Mouse (Mus musculus) heart, embryonic 13.5 days (tissue): ENCODE data around the gene Spint2. TPM values are rescaled to one million over a fixed set of nuclear protein-coding genes. Genes with fewer than 3 reads are reported as not detected.

ENCODE experiments used
- ATAC-seq: fragments of 200-750 bp; cut with Nextera tagmentation; 2 replicates; pipeline ENCODE4 v1.8.0; 2017; ENCODE audit warnings: moderate TSS enrichment; ENCODE audit not compliant: insufficient number of reproducible peaks, low FRiP score, low TSS enrichment; ENCODE audit errors: extremely low read depth
- H3K27ac ChIP-seq: fragments of 300-500 bp; sonication (generic); replicated peaks from 2 replicates; pipeline ENCODE4 v1.5.1; 2015; ENCODE audit warnings: moderate library complexity, mild to moderate bottlenecking, inconsistent platforms
- H3K27me3 ChIP-seq: fragments of 300-500 bp; sonication (generic); replicated peaks from 2 replicates; pipeline ENCODE4 v1.6.1; 2015; ENCODE audit warnings: mild to moderate bottlenecking, inconsistent platforms
- H3K36me3 ChIP-seq: fragments of 300-500 bp; sonication (generic); 2 replicates; pipeline ENCODE4 v1.6.1; 2015; ENCODE audit warnings: mild to moderate bottlenecking, inconsistent platforms
- H3K4me1 ChIP-seq: fragments of 300-500 bp; sonication (generic); 2 replicates; pipeline ENCODE4 v1.6.1; 2015; ENCODE audit warnings: inconsistent platforms
- H3K4me2 ChIP-seq: fragments of 300-500 bp; sonication (generic); 2 replicates; pipeline ENCODE4 v1.6.1; 2015; ENCODE audit warnings: inconsistent platforms, mild to moderate bottlenecking, moderate library complexity
- H3K4me3 ChIP-seq: fragments of 300-500 bp; sonication (generic); 2 replicates; pipeline ENCODE4 v1.5.1; 2015; ENCODE audit warnings: moderate library complexity, mild to moderate bottlenecking, inconsistent platforms
- H3K9ac ChIP-seq: fragments of 300-500 bp; sonication (generic); 2 replicates; pipeline ENCODE4 v1.6.1; 2015; ENCODE audit warnings: inconsistent platforms, mild to moderate bottlenecking, moderate library complexity
- H3K9me3 ChIP-seq: fragments of 300-500 bp; sonication (generic); 2 replicates; pipeline ENCODE4 v1.6.1; 2016; ENCODE audit warnings: inconsistent platforms
- whole genome bisulfite sequencing: fragments of 180-500 bp; shearing (Covaris S2); methylation state at CpG from one replicate; pipeline ENCODE4 v1.1.7; 2015; ENCODE audit warnings: mixed read lengths; 5-methylcytosine and 5-hydroxymethylcytosine counted together
- polyA plus RNA-seq: library from polyadenylated mRNA; unstranded; fragments of >200 nt; fragmentation: Nextera tagmentation; extraction: Ambion mirVana; gene quantifications from 2 replicates; pipeline ENCODE4 v1.2.1, GENCODE M21; 2015

Gene Spint2
- polyA plus RNA-seq, 1 experiment from 2014 or later = 111 TPM

DNA sequence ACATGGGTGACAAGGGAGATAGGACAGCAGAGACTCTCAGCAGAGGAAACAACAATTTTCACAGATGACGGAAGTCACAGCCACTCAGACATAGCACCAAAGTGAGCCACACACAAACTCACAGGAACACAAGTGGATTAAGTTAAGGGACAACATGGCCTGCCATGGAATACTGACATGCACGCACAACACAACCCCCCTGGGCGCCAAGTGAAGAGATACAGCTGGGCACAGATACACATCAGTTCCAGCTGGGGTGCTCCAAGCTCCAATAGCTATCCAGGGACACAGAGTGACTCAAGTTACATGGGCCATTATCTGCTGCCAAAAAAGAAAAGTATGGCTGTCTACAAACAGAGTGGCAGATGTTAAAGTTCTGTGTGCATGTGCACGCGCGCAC, 8.1 kb upstream of the Spint2 start:
- H3K36me3 ChIP-seq = no peaks in the 10 kb centered on the region
- H3K27ac ChIP-seq = peak overlapping the region; percentile 52; the same call in 1 of the 2 replicates
- peaks cover 50% of the 10 kb centered on the region for H3K4me1 ChIP-seq
- peak overlapping the region; percentile 65 for H3K4me3 ChIP-seq
- H3K9me3 ChIP-seq = no peaks in the 10 kb centered on the region
- ATAC-seq = no peak
- peaks cover 67% of the 10 kb centered on the region for H3K27me3 ChIP-seq
- peak overlapping the region; percentile 90 for H3K4me2 ChIP-seq
- WGBS = 70% methylated on average over 6 of the region's 6 CpGs
- H3K9ac ChIP-seq = peak overlapping the region; percentile 79

DNA sequence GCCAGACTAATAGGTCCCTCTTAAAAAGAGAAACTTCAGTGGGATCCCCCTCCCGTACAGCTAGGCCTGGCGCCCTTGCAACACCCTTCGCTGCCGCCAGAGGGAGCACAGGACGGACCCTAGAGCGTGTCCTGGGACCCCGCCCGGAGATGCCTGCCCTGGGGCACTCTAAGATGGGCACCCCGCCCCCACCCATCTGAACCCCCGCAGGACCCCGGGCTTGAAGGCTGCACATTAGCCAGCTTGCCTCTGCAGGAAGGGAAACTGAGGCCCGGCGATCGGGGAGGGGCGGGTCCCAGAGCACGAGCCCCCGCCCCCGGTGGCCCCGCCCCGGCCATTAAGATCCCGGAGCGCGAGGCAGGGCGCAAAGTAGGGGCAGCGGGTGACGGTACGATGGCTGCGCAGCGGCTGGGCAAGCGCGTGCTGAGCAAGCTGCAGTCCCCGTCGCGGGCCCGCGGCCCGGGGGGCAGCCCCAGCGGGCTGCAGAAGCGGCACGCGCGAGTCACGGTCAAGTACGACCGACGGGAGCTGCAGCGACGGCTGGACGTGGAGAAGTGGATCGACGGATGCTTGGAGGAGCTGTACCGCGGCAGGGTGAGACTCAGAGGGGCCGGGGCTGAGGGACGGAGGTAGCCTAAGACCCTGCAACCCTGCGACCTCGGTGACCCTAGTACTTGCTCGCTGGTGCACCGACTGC, 7.4 kb upstream of the Spint2 start, which contains the start of gene Ppp1r14a:
TSS of gene Ppp1r14a (plus strand) at position 367 of the 697 bp plus-strand sequence.
- Histone ChIP-seq H3K4me1 (peaks cover 50% of the 10 kb centered on the region), H3K27me3 (peaks cover 69% of the 10 kb centered on the region), H3K4me2 (peak within 1 kb of the TSS; percentile 90), H3K27ac (peak within 1 kb of the TSS; percentile 52), H3K4me3 (peak within 1 kb of the TSS; percentile 65), H3K9ac (peak within 1 kb of the TSS; percentile 79), H3K9me3 (no peaks in the 10 kb centered on the region), H3K36me3 (no peaks in the 10 kb centered on the region)
- under 1% methylated on average over 59 of the region's 59 CpGs for WGBS
- ATAC-seq = no peak; the same call in 1 of the 2 replicates

DNA sequence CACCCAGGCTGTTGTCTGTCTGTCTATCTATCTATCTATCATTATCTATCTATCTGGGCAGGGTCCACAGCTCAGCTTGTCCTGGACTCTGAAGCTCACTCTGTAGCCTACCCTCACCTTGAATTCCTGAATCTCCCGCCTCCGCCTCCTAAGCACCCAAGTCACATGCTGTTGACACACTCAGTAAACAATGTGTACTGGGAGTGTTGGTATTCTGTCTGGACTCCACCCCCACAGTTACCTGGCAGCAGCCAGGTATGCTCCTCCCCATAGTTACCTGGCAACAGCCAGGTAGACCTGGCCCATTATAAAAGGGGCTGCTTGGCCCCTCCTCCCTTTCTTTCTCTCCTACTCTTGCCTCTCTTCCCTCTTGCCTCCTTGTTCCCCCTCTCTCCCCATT, 6.4 kb upstream of the Spint2 start:
- Histone ChIP-seq H3K4me1 (peaks cover 45% of the 10 kb centered on the region), H3K36me3 (no peaks in the 10 kb centered on the region), H3K4me2 (no peak overlapping the region), H3K4me3 (no peak overlapping the region), H3K9ac (no peak overlapping the region), H3K27ac (no peak overlapping the region), H3K9me3 (no peaks in the 10 kb centered on the region), H3K27me3 (peaks cover 69% of the 10 kb centered on the region)
- WGBS = 82% methylated on average over 2 of the region's 2 CpGs
- no peak for ATAC-seq

DNA sequence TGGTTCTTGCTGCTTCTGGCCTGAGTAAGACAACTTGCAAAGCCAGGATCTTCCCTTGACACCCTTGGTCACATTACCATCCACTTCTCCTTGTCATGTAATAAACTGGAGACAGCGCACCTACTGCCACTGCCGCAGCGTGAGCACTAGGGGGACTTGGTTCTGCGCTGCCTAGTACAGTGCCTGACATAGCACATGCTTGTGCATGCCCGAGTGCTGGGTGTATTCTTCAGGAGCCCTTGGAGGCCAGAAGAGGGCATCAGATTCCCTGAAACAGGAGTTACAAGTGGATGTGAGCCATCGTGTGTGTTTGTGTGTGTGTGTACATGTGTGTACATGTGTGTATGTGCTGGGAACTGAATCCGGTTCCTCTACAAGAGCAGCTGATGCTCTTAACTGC, 5.8 kb upstream of the Spint2 start:
- H3K27me3 ChIP-seq = peaks cover 73% of the 10 kb centered on the region
- 79% methylated on average over 7 of the region's 7 CpGs for WGBS
- H3K36me3 ChIP-seq = no peaks in the 10 kb centered on the region

DNA sequence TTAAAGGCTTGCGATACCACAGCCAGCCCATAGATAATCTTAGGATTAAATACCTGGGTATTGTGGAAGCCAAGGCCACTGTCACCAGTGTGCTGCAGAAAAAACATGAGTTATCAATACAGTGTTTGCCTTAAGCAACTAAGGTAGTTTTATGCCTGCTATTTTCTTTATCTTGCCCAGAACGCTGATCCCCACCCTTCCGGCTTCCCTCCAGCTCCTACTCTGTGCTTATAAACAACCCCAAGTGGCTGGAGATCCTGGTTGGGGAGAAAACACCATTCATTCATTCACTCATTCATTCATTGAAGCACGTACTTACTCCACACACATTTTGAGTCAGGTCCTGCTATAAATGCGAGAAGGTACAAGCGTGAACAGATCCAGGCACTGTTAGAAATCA, 2.8 kb upstream of the Spint2 start:
- Histone ChIP-seq H3K4me1 (peaks cover 38% of the 10 kb centered on the region), H3K9me3 (no peaks in the 10 kb centered on the region), H3K27ac (no peak overlapping the region), H3K4me2 (no peak overlapping the region), H3K4me3 (no peak overlapping the region), H3K9ac (no peak overlapping the region), H3K36me3 (no peaks in the 10 kb centered on the region), H3K27me3 (peaks cover 75% of the 10 kb centered on the region)
- ATAC-seq = no peak
- 79% methylated on average over 6 of the region's 6 CpGs for WGBS

More for the DNA sequence above, 5.8 kb upstream of the Spint2 start:
- no peak overlapping the region for H3K9ac ChIP-seq
- no peak overlapping the region for H3K4me3 ChIP-seq
- H3K4me2 ChIP-seq = no peak overlapping the region
- no peaks in the 10 kb centered on the region for H3K9me3 ChIP-seq
- no peak overlapping the region for H3K27ac ChIP-seq
- no peak for ATAC-seq
- H3K4me1 ChIP-seq = peaks cover 39% of the 10 kb centered on the region

DNA sequence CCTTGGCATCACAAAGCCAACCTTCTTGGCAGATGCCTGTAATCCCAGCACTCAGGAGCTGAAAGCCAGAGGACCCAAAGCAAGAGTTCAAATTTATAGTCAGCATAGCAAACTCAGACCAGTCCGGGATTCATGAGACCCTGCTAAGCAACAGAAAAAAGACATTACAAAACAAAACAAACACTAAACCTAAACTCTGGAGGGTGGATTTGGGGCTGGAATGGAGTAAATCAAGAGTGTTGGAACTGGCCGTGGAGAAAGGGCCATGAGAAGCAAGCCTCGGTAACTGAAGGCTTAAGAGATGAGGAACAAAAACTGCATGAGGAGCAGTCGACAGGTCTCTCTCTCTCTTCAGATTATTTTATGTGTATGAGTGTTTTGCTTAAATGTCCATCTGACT, 2.2 kb upstream of the Spint2 start:
- Histone ChIP-seq H3K4me3 (no peak overlapping the region), H3K9me3 (no peaks in the 10 kb centered on the region), H3K27me3 (peaks cover 71% of the 10 kb centered on the region), H3K36me3 (no peaks in the 10 kb centered on the region), H3K4me2 (no peak overlapping the region), H3K27ac (no peak overlapping the region), H3K4me1 (peaks cover 35% of the 10 kb centered on the region), H3K9ac (no peak overlapping the region)
- WGBS = 74% methylated on average over 4 of the region's 4 CpGs
- no peak for ATAC-seq

DNA sequence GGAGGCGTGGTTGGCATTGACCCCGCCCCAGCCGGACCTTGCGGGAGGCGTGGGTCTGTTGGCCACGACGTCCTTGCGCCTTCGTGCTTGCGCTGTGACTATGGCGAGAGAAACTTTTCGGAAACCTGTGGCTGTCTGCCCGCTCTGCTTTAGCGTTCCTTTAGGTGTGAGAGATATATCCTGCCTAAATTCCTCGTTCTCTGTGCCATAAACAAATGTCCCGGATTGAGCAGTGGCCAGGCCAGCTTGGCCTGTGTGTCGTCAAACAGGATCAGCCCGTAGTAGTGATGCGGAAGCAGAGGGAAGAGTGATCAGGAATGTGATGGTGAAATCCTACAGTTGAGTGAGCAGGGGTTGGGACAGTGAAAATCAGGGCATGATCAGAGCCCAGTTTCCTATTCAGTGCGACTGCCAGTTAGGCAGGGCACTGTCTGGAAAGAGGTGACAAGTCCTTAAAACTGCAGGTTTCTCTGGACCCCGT, 402 bp upstream of the Spint2 start:
- Histone ChIP-seq H3K4me1 (peaks cover 32% of the 10 kb centered on the region), H3K4me2 (peak overlapping the region; percentile 98), H3K27ac (peak overlapping the region; percentile 67; the same call in 1 of the 2 replicates), H3K4me3 (peak overlapping the region; percentile 71), H3K27me3 (peaks cover 56% of the 10 kb centered on the region), H3K36me3 (no peaks in the 10 kb centered on the region), H3K9ac (peak overlapping the region; percentile 86), H3K9me3 (no peaks in the 10 kb centered on the region)
- 8% methylated on average over 21 of the region's 21 CpGs for WGBS
- ATAC-seq = no peak

DNA sequence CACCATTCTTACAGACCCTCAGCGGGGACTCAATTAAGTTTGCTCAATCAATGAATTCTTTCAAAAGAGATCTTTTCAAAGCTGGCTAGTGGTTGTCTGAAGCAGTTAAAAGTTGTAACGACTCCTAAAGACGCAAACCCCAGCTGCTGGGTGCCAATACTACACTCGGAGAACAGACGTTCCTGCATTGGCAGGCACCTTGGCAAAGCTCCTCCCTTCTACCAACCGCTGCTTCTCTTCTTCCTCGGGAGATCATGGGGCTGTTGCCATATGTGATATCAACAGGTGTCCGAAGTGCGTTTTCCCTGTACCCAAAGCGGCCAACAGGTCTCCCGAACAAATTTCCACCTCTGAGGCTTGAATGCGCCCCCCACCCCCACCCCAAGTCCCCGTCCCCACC, 911 bp downstream of the Spint2 start:
- Histone ChIP-seq H3K27ac (0 out of 2 replicates have a peak overlapping the region, but pooled peaks have one; percentile 57), H3K9me3 (no peaks in the 10 kb centered on the region), H3K4me3 (peak overlapping the region; percentile 71), H3K36me3 (no peaks in the 10 kb centered on the region), H3K4me2 (peak overlapping the region; percentile 98), H3K4me1 (peaks cover 38% of the 10 kb centered on the region), H3K27me3 (peaks cover 50% of the 10 kb centered on the region), H3K9ac (peak overlapping the region; percentile 86)
- WGBS = 14% methylated on average over 13 of the region's 13 CpGs
- no peak for ATAC-seq

DNA sequence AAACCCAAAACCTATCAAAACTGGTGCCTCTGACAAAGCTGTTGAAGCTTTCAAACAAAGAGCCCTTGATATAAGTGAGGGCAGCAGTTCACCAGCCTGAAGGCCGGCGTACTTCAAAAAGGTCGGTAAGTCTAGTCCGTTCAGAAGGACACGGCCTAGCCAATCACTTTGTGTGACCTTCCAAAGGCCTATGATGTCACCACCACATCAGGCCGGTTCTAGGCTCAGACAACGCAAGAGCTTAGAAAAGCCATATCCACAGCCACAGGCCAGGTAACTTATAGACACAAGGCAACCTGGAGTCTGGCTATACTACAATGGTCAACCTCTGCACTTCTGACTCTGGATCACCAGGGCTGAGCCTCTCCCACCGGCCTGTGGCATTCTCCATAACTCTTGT, 1.8 kb downstream of the Spint2 start:
- peak overlapping the region; percentile 57 for H3K27ac ChIP-seq
- H3K36me3 ChIP-seq = no peaks in the 10 kb centered on the region
- WGBS = 19% methylated on average over 8 of the region's 8 CpGs
- H3K9me3 ChIP-seq = no peaks in the 10 kb centered on the region
- peak overlapping the region; percentile 71; the same call in 1 of the 2 replicates for H3K4me3 ChIP-seq
- H3K4me1 ChIP-seq = peaks cover 38% of the 10 kb centered on the region
- no peak overlapping the region for H3K9ac ChIP-seq
- peaks cover 41% of the 10 kb centered on the region for H3K27me3 ChIP-seq
- ATAC-seq = no peak
- peak overlapping the region; percentile 98 for H3K4me2 ChIP-seq

DNA sequence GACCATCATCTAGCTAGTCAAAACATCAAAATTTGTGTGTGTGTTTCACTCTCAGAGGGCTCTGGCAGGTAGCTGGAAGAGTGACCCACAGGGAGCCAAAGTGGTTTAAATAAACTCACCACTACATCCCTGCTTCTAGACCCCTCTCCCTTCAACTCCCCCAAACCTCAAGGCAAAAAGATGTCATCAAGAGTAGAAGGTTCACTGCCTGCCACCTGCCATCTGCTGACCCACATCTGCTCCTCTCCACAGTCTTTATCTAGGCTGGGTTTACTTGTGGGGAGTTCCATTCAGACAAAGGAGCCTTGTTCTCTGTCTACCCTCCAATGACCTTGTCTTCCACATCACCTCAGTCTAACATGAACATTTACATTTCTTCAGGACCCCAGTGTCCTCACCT, 2.5 kb downstream of the Spint2 start:
- Histone ChIP-seq H3K4me3 (no peak overlapping the region), H3K36me3 (no peaks in the 10 kb centered on the region), H3K4me1 (peaks cover 42% of the 10 kb centered on the region), H3K9me3 (no peaks in the 10 kb centered on the region), H3K9ac (no peak overlapping the region), H3K27me3 (peaks cover 34% of the 10 kb centered on the region), H3K27ac (peak overlapping the region; percentile 57), H3K4me2 (peak overlapping the region; percentile 98)
- ATAC-seq = no peak

DNA sequence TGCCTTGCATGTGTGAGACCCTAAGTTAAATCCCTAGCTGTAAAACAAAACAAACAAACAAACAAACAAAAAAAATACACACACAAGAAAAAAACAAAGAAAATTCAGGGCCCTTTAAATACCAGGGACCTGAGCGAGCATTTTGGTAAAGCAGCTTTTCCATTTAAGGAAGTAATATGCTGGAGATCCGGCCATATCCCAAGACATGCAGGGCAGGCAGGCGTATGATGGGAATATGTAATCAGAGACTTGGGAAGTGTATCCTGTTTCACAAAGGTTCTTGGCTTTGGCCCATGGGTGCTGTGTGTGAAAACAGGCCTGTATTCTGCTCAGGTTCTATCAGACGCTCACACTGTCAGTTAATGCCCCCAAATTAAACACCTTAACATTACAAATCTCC, 4.2 kb downstream of the Spint2 start:
- no peak overlapping the region for H3K9ac ChIP-seq
- WGBS = 77% methylated on average over 4 of the region's 4 CpGs
- peaks cover 58% of the 10 kb centered on the region for H3K4me1 ChIP-seq
- H3K4me3 ChIP-seq = no peak overlapping the region
- H3K36me3 ChIP-seq = no peaks in the 10 kb centered on the region
- H3K4me2 ChIP-seq = no peak overlapping the region
- H3K9me3 ChIP-seq = no peaks in the 10 kb centered on the region
- no peak overlapping the region for H3K27ac ChIP-seq
- H3K27me3 ChIP-seq = peaks cover 21% of the 10 kb centered on the region
- no peak for ATAC-seq

DNA sequence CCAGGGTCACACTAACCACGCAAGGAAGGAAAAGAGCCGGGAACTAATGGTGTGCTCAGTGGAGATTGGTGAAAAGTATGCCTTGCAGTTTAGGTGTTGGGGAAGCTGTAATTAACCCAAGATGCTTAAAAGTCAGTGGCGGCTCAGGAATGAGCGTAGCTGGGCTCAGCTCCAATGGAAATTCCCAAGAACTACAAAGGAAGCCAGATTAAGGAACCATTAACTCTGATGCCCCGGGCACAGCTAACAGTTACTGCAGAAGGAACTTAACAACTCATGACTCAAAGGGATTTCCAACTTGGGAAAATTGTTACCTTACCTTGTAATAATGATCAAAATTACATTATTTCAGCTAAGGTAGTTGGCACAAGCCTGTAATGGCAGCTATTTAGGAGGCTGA, 5.0 kb downstream of the Spint2 start:
- Histone ChIP-seq H3K27ac (no peak overlapping the region; the same call in 1 of the 2 replicates), H3K4me2 (no peak overlapping the region)

More for the DNA sequence above, 5.0 kb downstream of the Spint2 start:
- no peak for ATAC-seq
- Histone ChIP-seq H3K9ac (no peak overlapping the region), H3K4me3 (no peak overlapping the region), H3K36me3 (no peaks in the 10 kb centered on the region), H3K4me1 (peaks cover 61% of the 10 kb centered on the region), H3K9me3 (no peaks in the 10 kb centered on the region), H3K27me3 (peaks cover 13% of the 10 kb centered on the region)
- WGBS = 50% methylated on average over 5 of the region's 5 CpGs
